Mouse (Mus musculus) liver, embryonic 12.5 days (tissue): ENCODE data around the gene Lyst. TPM values are rescaled to one million over a fixed set of nuclear protein-coding genes. Genes with fewer than 3 reads are reported as not detected.
"Not testable (repeated sequence)": the region's sequence is repeated elsewhere in the genome, so short reads cannot be mapped to it uniquely, and the experiment has no call there.

Experiments
- ATAC-seq: fragments of 200-750 bp; cut with Nextera tagmentation; 2 replicates; pipeline ENCODE4 v1.8.0; 2017; ENCODE audit warnings: moderate number of reproducible peaks, mild to moderate bottlenecking, moderate library complexity
- H3K27ac ChIP-seq: fragments of 300-500 bp; sonication (generic); 2 replicates; pipeline ENCODE4 v1.5.1; 2016; ENCODE audit warnings: mild to moderate bottlenecking
- H3K27me3 ChIP-seq: fragments of 300-500 bp; sonication (generic); replicated peaks from 2 replicates; pipeline ENCODE4 v1.6.1; 2016; ENCODE audit warnings: mild to moderate bottlenecking, moderate library complexity
- H3K36me3 ChIP-seq: fragments of 300-500 bp; sonication (generic); 2 replicates; pipeline ENCODE4 v1.6.1; 2016; ENCODE audit warnings: mild to moderate bottlenecking, moderate library complexity
- H3K4me1 ChIP-seq: fragments of 300-500 bp; sonication (generic); 2 replicates; pipeline ENCODE4 v1.6.1; 2016
- H3K4me2 ChIP-seq: fragments of 300-500 bp; sonication (generic); 2 replicates; pipeline ENCODE4 v1.6.1; 2016; ENCODE audit warnings: mild to moderate bottlenecking, moderate library complexity
- H3K4me3 ChIP-seq: fragments of 300-500 bp; sonication (generic); 2 replicates; pipeline ENCODE4 v1.5.1; 2016; ENCODE audit warnings: mild to moderate bottlenecking, moderate library complexity
- H3K9ac ChIP-seq: fragments of 300-500 bp; sonication (generic); 2 replicates; pipeline ENCODE4 v1.6.1; 2016; ENCODE audit warnings: mild to moderate bottlenecking, moderate library complexity
- H3K9me3 ChIP-seq: fragments of 300-500 bp; sonication (generic); replicated peaks from 2 replicates; pipeline ENCODE4 v1.6.1; 2016; ENCODE audit warnings: mild to moderate bottlenecking, moderate library complexity
- WGBS: fragments of 180-500 bp; shearing (Covaris S2); methylation state at CpG from one replicate; pipeline ENCODE4 v1.1.7; 2016; ENCODE audit not compliant: insufficient replicate concordance; 5-methylcytosine and 5-hydroxymethylcytosine counted together
- polyA plus RNA-seq: library from polyadenylated mRNA; unstranded; fragments of >200 nt; fragmentation: Nextera tagmentation; extraction: Ambion mirVana; gene quantifications from 2 replicates; pipeline ENCODE4 v1.2.1, GENCODE M21; 2016

The Lyst gene
- polyA plus RNA-seq, 1 experiment from 2014 or later = 1.9 TPM

DNA sequence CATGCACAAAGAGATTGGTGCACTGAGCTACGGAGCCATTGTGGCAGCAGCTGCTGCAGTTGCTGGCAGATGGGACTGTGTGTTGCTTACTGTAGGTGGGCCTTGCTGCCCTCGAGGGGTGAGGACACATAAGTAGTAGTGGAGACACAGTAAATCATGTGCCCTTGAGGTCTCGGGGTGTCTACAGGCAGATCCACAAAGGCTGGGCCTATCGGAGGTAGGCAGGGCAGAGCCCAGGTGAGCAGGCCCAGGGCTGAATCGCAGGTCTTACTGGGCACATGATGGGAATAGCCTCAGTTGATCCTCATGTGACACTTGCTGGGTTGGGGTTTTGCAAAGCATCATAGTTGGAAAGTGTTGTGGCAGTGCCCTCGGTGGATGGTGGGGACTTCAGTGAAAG, 196.8 kb downstream of the Lyst start:
- no peak for ATAC-seq
- Histone ChIP-seq H3K27me3 (peaks cover 59% of the 10 kb centered on the region), H3K27ac (no peak overlapping the region), H3K36me3 (no peaks in the 10 kb centered on the region), H3K4me1 (peaks cover 15% of the 10 kb centered on the region), H3K9ac (no peak overlapping the region), H3K4me3 (no peak overlapping the region), H3K4me2 (no peak overlapping the region), H3K9me3 (no peaks in the 10 kb centered on the region)
- WGBS = 65% methylated on average over 6 of the region's 6 CpGs

DNA sequence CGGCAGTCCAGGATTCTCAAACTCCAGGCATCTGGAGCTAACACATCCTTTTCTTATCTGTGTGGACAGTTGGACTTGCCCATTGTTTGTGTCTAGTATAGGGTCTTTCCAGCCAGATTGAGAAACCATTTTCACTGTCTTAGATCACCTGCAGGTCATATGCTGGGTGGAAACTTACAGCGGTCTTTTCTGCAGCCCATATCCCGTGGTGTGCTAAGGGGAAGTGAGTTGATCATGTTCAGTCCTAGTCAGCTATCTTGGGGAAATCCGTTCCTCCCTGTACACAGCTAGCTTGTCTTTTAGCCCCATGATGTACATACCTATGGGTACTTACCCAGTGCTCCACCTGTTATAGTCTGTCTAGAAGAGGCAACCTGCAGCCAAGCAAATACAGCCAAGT, 197.9 kb downstream of the Lyst start:
- H3K4me2 ChIP-seq = no peak overlapping the region
- H3K4me1 ChIP-seq = peaks cover 15% of the 10 kb centered on the region
- peaks cover 50% of the 10 kb centered on the region for H3K27me3 ChIP-seq
- WGBS = 64% methylated on average over 4 of the region's 4 CpGs
- H3K27ac ChIP-seq = no peak overlapping the region
- no peaks in the 10 kb centered on the region for H3K9me3 ChIP-seq
- no peak overlapping the region for H3K9ac ChIP-seq
- H3K36me3 ChIP-seq = no peaks in the 10 kb centered on the region
- ATAC-seq = no peak
- H3K4me3 ChIP-seq = no peak overlapping the region

DNA sequence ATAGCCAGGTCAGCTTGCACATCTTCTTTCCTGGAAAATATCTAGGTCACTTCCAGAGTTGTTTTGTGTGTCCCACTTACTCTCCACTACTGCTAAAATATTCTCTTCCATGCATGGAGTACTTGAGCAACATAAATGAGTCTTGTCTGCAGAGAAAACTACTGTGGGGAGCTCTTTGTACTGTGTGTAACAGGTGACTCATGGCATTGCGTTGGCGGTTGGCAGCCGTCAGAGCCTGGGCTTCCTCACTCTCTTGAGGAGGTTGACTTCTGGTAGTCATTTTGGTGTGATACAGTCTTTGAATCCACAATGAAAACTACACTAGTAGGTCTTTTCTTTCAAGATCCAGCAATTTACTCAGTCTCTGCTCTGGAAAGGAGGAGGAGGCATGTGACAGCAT, 201.8 kb downstream of the Lyst start:
- Histone ChIP-seq H3K9ac (no peak overlapping the region), H3K9me3 (no peaks in the 10 kb centered on the region), H3K27ac (no peak overlapping the region), H3K4me1 (no peaks in the 10 kb centered on the region), H3K4me3 (no peak overlapping the region), H3K27me3 (peaks cover 12% of the 10 kb centered on the region), H3K4me2 (no peak overlapping the region), H3K36me3 (no peaks in the 10 kb centered on the region)
- 76% methylated on average over 3 of the region's 3 CpGs for WGBS
- ATAC-seq = no peak

DNA sequence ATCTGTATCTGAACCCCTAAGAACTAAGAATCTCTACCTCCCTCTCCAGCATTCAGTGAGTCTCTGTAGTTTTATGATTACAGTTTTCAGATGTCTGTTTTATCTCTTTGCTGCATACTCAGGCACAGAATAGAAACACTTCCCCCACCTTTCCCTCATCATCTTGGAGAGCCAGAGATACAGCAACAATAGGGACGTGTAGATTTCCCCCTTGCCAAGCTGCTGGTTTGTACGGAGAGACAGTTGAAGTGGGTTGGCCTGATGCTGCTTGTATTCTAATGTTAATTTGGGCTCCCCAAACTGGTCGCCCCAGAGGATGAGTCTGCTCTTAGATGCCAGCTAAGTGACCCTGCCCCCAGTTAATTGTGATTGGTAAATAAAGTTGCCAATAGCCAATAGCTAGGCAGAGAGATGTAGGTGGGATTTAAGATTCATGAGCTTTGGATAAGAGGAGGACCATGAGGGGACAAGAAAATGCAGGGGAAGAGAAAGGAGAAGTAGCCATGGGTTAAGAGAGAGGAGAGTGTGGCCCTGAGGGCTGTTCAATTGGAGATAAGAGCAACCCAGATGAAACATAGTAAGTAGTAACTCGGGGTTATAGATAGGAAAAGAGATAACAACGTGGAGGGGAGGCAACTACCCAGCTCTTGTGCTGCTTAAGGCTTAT, 205.1 kb downstream of the Lyst start:
- WGBS = 8% methylated on average over 5 of the region's 5 CpGs
- H3K4me1 ChIP-seq = no peaks in the 10 kb centered on the region
- ATAC-seq = no peak

DNA sequence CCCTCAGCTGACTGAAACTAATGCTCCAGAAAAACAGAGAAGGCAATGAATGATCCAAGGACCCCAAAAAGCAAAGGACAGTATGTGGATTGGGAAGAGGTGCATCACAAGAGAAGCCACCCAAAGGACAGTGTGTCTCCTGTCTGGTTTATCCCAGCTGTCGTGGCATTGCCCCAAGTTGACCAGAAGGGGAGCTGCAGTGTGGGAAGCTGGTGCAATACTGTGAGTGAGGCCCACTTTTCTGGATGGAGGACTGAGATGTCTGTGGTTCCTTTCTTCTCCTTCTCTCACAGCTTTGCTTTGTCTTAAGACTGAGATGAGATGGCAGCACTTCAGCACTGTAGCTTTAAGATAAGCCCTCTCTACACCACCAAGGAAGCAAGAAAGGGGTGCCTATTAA, 205.9 kb downstream of the Lyst start:
- H3K27me3 ChIP-seq = no peaks in the 10 kb centered on the region
- H3K9me3 ChIP-seq = no peaks in the 10 kb centered on the region
- H3K4me3 ChIP-seq = no peak overlapping the region
- H3K4me2 ChIP-seq = no peak overlapping the region
- H3K27ac ChIP-seq = no peak overlapping the region
- no peaks in the 10 kb centered on the region for H3K4me1 ChIP-seq
- 61% methylated on average over 1 of the region's 1 CpGs for WGBS
- ATAC-seq = no peak
- no peaks in the 10 kb centered on the region for H3K36me3 ChIP-seq
- H3K9ac ChIP-seq = no peak overlapping the region

More for the DNA sequence above, 205.1 kb downstream of the Lyst start:
- Histone ChIP-seq H3K4me2 (no peak overlapping the region), H3K27ac (no peak overlapping the region), H3K9me3 (no peaks in the 10 kb centered on the region), H3K4me3 (no peak overlapping the region), H3K27me3 (0 out of 2 replicates have a peak, but pooled peaks cover under 1% of the 10 kb centered on the region), H3K9ac (no peak overlapping the region), H3K36me3 (no peaks in the 10 kb centered on the region)

DNA sequence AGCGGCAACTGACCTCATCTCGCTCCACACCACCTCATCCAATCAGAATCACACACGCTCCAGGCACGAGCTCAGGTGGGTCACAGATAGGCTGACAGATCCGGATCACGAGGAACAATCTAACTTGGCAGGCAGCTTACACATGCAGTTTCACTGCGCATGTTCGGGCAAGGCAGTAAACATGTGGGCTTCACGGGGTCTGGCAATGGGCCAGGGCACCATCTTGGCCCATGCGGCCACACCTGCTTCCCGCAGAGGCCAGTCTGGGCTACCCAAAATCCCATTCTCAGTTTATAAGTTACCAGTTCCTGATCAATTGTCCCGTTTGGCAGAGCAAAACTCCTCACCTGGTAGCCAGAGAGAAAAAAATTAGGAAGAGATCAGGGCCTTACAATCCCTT, 207.6 kb downstream of the Lyst start:
- not testable (repeated sequence) for H3K27me3 ChIP-seq

DNA sequence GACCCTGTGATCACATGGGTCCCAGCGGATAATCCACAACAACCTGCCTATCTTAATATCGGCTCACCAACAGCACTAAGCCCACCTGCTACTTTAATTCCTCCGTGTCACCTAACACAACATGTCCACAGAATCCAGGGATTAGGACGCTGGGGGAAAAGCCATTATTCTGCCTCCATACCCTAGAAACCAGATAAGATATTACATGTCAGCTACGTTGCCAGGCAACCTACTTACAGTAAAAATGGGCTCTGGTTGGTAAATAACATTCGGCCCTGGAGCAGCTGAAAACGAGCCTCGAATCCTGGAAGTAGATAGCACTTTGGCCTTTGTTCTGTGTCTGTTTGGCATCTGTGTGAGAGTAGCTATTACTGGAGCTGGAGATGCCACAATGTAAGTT, 208.6 kb downstream of the Lyst start:
- no peak overlapping the region for H3K27ac ChIP-seq
- no peak overlapping the region for H3K4me2 ChIP-seq
- no peaks in the 10 kb centered on the region for H3K27me3 ChIP-seq
- ATAC-seq = no peak
- H3K4me3 ChIP-seq = no peak overlapping the region
- H3K9me3 ChIP-seq = no peaks in the 10 kb centered on the region
- no peaks in the 10 kb centered on the region for H3K36me3 ChIP-seq
- H3K4me1 ChIP-seq = no peaks in the 10 kb centered on the region
- 70% methylated on average over 8 of the region's 8 CpGs for WGBS
- no peak overlapping the region for H3K9ac ChIP-seq

More for the DNA sequence above, 207.6 kb downstream of the Lyst start:
- WGBS = 85% methylated on average over 12 of the region's 12 CpGs
- not testable (repeated sequence) for H3K4me1 ChIP-seq, H3K27ac ChIP-seq, H3K4me3 ChIP-seq, H3K36me3 ChIP-seq, H3K4me2 ChIP-seq, H3K9me3 ChIP-seq, H3K9ac ChIP-seq, ATAC-seq

DNA sequence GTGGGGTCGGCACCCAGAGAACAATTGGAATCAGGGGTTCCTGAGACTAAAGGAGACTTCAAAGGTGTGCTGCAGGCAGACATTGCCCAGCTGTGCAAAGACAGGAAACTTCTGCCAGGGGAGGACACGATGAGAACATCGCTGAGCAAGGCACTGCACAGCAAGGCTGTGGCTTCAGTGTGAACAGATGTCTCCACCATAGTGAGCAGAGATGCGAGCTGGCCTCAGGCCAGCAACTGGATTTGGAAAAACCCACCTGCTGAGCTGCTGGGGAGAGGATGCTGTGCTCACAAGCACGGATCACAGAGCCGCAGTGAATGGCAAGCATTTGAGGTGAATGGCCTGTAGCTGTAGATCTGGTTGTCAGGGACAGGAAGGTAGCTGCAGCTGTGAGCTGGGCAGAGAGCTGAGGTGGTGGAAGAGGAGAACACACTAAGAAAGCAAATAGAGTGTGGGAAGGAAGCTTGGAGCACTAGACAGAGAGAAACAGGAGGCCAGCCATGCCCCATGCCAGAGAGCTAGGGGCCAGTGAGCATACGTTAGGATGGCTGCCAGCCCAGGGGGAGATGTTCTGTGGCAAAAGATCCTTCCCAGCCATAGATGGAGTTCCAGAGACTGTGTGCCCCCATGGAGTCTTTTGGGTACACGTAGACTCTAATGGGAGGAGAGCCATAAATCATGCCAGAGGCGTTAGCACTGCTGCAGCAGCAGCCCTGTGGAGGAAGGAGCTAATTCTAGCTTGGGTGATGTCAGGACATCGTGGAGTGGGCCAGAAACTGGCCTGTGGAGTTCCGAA, 218.3 kb downstream of the Lyst start:
- no peaks in the 10 kb centered on the region for H3K27me3 ChIP-seq
- no peak overlapping the region for H3K27ac ChIP-seq
- no peak overlapping the region for H3K4me2 ChIP-seq
- ATAC-seq = no peak
- H3K4me3 ChIP-seq = no peak overlapping the region
- no peaks in the 10 kb centered on the region for H3K9me3 ChIP-seq
- H3K9ac ChIP-seq = no peak overlapping the region
- WGBS = 43% methylated on average over 11 of the region's 11 CpGs
- H3K36me3 ChIP-seq = no peaks in the 10 kb centered on the region
- H3K4me1 ChIP-seq = no peaks in the 10 kb centered on the region

DNA sequence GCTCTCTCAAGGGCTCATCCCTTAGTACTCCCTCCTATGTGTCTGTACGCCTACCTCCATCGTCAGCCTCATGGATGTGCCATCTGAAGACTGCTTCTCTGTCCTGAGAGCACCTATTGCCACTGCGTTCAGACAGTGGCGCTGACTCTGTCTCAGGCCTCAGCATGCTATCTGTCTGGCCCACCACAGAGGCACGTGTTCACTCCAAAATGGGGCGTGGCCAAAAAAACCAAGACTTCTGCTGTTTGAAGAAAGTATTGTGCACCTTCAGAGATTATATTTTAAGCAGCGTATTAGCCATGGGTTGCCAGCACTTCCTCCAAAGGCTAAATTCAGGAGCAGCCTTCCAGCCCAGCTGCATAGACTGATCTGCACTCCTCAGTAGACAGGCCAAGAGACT, 220.7 kb downstream of the Lyst start:
- Histone ChIP-seq H3K27me3 (no peaks in the 10 kb centered on the region), H3K4me3 (no peak overlapping the region), H3K4me2 (no peak overlapping the region), H3K27ac (no peak overlapping the region), H3K4me1 (no peaks in the 10 kb centered on the region), H3K36me3 (no peaks in the 10 kb centered on the region), H3K9ac (no peak overlapping the region), H3K9me3 (no peaks in the 10 kb centered on the region)
- 54% methylated on average over 7 of the region's 7 CpGs for WGBS
- no peak for ATAC-seq

DNA sequence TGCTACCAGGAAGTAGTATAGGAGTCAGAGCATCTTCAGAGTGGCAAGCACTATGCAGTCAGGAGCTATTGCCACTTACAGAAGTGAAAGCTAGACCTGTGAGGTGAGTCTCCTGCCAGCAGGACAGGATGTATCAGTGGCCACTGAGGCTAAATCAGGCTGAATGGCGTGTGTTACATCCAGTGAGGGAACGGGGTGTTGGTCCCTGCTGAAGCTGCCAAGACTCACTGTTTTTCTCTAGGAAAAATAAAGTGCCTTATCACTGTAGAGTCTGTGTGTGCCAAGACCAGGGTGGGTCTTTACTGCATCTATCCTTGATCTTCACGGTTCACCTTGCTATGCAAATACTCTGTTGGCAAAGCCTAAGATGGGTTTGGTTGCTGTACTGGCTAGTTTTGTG, 228.5 kb downstream of the Lyst start:
- no peaks in the 10 kb centered on the region for H3K27me3 ChIP-seq
- WGBS = 63% methylated on average over 3 of the region's 3 CpGs
- H3K4me2 ChIP-seq = no peak overlapping the region
- no peak overlapping the region for H3K9ac ChIP-seq
- H3K4me3 ChIP-seq = no peak overlapping the region
- no peaks in the 10 kb centered on the region for H3K9me3 ChIP-seq
- no peaks in the 10 kb centered on the region for H3K36me3 ChIP-seq
- H3K4me1 ChIP-seq = no peaks in the 10 kb centered on the region
- H3K27ac ChIP-seq = no peak overlapping the region
- ATAC-seq = no peak

DNA sequence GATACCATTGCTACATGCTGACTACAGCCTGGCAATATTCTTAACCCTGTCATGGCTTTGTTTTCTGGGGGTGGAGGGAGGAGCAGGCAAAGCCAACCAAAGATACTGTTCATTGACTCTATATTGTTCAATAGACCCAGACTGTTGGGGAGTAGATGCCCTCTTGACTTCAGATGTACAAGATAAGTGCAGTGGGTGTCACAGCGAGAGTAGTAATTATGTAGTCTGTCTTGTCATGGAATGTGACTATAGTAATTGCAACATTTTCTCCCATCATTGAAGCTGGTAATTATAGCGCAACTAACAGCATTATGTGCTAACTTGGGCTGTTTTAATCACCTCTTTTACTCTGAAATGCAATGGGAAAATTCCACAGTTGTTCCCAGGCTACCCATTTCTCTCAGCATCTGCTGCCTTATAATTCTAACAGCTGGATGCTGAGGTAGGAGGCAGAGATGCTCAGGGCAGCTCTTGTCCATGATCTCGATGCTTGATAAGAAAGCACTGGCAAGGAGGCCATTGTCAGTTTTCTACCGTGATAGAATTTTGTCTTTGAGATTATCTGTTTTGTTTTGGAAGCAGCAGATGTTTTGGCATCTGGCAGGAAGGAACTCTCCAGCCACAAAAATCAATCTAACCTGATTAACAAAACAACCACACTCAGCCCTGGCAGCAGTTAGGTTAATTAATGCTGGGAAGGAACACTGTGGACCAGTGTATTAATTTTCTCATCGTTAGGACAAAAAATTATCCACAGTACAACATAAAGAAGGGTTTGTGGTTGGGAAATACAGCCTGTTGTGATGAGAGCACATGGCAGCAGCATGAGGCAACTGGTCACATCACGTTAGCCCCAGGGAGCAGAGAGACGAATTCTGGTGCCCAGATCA, 230.3 kb downstream of the Lyst start:
- no peak overlapping the region for H3K9ac ChIP-seq
- H3K9me3 ChIP-seq = no peaks in the 10 kb centered on the region
- H3K27me3 ChIP-seq = no peaks in the 10 kb centered on the region
- WGBS = 55% methylated on average over 7 of the region's 7 CpGs
- H3K4me3 ChIP-seq = no peak overlapping the region
- no peaks in the 10 kb centered on the region for H3K4me1 ChIP-seq
- no peaks in the 10 kb centered on the region for H3K36me3 ChIP-seq
- no peak overlapping the region for H3K27ac ChIP-seq
- no peak overlapping the region for H3K4me2 ChIP-seq
- no peak for ATAC-seq

DNA sequence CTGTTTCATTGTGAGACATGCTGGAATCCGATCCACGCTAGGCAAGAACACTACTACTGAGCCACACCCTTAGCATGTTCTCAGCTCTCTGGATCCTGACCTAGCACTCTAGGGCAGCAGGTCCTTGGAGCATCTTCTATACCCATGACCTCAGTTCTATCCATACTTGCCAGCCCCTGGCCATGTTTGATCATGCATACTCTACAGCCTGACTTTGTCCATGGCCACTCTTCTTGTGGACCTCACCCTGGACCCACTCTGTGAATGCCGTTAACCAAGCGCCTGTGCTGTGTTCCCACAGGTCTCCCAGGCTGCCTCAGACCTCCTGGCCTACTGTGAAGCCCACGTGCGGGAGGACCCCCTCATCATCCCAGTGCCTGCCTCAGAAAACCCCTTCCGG, 234.7 kb downstream of the Lyst start:
- Histone ChIP-seq H3K4me2 (no peak overlapping the region), H3K9ac (no peak overlapping the region), H3K36me3 (no peaks in the 10 kb centered on the region), H3K27ac (no peak overlapping the region), H3K4me1 (no peaks in the 10 kb centered on the region), H3K4me3 (no peak overlapping the region), H3K27me3 (no peaks in the 10 kb centered on the region), H3K9me3 (no peaks in the 10 kb centered on the region)
- no peak for ATAC-seq
- 70% methylated on average over 7 of the region's 7 CpGs for WGBS
